Mouse (Mus musculus): ENCODE measurements around the gene Prickle1.

GRCm38 (mm10) chr15:93587660-93588059 is 8.0 kb downstream of the Prickle1 start:
- TF ChIP-seq EP300 (IDR thresholded peaks at IDR 0.05; ENCODE audit: low read depth), result no peak
- TF ChIP-seq CTCF (IDR thresholded peaks at IDR 0.05; ENCODE audit: low read depth), result no peak
